Mouse (Mus musculus) gastrocnemius, adult 8-10 months (tissue): Measurements from ENCODE around the gene Eya4. TPM values are rescaled to one million over a fixed set of nuclear protein-coding genes. Genes with fewer than 3 reads are reported as not detected.

ENCODE experiments used
- DNase-seq, 2 experiments: peaks; one replicate each; pipeline ENCODE4 v3.0.0; 2022; ENCODE audit warnings: low spot score in 2 of 2
- total RNA-seq, 4 experiments: library from RNA; stranded (reverse); gene quantifications; 2 replicates each; pipeline ENCODE4 v1.2.4; 2022

Eya4 gene
- 10 to 100 TPM; 33.3 to 42.2 (median 39.5) TPM for total RNA-seq

- peak; percentile 14 to 45 for DNase-seq
These were observed at the start of gene Eya4 for GRCm38 (mm10) chr10:23350011-23350911. Gene Eya4, minus strand, starts transcription at chr10:23350786.

GRCm38 (mm10) chr10:23395399-23395798 is 44.8 kb upstream of the Eya4 start:
- DNase-seq = no peak

GRCm38 (mm10) chr10:23394556-23395245 is 44.1 kb upstream of the Eya4 start:
- no peak for DNase-seq

DNA sequence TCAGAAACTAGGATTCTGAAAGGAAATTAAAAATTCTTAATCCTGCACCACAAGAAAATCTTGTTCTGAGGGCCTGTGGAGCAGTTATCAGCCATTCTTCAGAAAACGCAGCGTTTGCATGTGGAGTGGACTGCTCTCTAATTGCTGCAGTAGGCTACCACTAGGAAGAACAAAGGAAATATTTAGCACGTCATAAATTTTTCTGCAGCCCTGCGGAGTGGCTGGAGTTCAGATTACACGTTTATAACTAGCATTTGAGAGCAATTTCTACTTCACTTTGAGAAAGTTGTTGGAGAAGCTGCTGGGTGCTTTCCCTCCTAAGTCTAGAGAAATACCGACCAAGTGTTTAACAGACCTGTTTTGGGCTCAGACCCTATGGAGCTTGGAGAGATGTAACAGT is 43.6 kb upstream of the Eya4 start:
- no peak for DNase-seq

DNA sequence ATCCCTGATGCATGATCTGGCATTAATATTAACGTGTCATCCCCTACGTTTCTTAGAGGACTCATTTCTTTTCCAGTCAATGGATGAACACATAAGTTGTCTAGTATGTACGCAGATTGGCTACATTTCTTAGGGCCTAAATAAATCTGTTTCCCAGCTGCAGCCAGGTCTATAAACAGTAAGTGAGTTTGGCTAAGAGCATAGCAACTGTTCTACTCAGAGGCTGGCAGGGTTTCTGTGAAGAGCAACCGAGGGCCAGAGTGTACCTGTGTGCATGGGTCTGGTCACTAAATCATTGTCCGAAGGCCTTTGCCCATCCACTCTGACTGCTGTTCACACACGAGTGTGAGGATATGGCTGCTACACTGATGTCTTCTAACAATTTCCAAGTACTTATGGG is 13.3 kb upstream of the Eya4 start:
- DNase-seq = no peak

DNA sequence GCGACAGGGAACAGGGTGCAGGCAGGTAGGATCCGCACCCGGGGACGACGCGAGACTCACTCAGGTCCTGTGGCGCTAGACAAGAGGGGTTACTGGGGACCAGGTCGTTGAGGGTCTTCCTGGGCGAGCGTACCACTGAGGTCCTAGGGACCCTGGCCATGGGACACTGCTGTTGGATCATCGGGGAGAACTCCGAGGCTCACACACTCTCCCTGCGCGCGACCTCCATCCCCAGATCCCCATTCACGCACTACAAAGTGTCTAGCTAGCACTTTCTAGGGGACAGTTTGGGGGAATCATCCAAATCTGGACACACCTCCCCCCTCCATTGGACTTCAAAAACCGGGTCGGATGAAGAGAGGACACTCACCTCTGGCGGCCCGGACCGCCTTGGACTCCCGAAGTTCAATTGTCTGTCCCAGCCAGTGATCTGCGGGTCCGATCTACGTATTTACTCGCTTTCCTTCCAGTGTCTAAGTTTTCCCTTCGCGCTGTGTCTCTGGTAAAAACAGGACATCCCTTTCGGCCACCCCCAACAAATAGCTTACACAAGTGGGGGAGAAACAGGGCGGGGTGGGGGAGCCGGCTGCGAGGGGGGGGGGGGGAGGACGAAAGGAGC is 1.1 kb downstream of the Eya4 start:
- peak in 1 of 2 experiments; percentile 8 for DNase-seq

GRCm38 (mm10) chr10:23348893-23349391 is 1.6 kb downstream of the Eya4 start:
- peak; percentile 16 to 19 for DNase-seq

- DNase-seq = peak; percentile 45
These were observed 2.3 kb downstream of the Eya4 start for GRCm38 (mm10) chr10:23348101-23348892.

DNA sequence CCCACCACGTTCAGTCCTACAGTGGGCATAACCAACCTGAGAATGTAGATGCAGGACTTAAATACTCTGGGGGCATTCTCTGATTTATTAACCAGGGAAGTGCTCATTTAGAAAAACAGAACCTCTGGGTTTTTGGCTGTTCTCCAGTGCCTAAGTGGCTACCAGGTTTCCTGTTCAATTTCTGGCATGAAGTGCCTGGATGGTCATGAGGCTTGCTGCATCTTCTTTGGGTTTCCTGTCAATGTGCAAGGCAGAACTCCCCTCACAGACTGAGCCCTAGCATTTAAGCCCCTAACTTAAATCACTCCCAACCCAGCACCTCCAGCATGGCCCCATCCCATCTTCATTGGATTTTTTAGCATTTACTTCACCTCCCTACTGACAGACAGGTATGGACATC is 13.3 kb downstream of the Eya4 start:
- no peak for DNase-seq

DNA sequence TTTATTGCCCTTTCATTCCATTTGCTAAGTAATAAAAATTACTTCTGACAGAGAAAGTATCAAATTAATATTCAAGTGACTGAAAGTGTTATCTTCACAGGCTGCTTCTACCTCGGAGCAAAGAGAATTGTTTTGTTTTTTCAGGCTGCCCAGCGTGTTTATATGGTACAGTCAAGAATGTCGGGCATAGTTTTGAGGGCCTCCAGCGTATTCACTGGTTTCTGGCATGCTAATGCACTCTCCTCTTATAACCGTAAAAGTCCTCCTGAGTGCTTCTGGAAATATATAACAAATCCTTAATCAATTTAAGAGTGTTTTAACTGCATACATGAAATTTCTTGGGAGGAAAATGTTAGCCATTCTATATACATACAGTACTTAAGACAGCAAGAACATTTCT is 17.8 kb downstream of the Eya4 start:
- DNase-seq = no peak

DNA sequence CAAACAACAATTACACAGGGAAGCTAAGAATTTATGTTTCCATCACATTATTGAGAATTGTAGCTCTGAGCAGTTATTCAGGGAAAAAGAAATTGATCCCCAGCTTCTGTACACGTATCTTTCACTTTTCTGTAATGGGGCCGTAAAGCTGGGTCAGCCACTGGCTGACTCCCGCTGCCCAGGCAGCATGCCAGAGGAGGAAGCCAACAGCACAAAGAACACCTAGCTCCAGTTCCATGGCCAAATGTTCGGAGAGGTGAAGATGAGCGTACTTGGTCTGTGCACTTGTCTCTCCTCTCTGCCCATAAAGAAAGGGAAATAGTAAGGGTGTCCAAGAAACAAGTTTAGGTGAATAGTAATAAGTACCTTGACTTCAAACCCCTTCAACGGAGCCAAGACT is 22.9 kb downstream of the Eya4 start:
- DNase-seq = peak; percentile 21 to 30

GRCm38 (mm10) chr10:23322275-23322674 is 28.3 kb downstream of the Eya4 start:
- DNase-seq = no peak

- DNase-seq = no peak
These were observed 55.0 kb downstream of the Eya4 start for GRCm38 (mm10) chr10:23295616-23296015.

- no peak for DNase-seq
These were observed 58.1 kb downstream of the Eya4 start for GRCm38 (mm10) chr10:23292495-23292894.

GRCm38 (mm10) chr10:23277371-23277770 is 73.2 kb downstream of the Eya4 start:
- no peak for DNase-seq

GRCm38 (mm10) chr10:23271050-23271621 is 79.5 kb downstream of the Eya4 start:
- no peak for DNase-seq

- DNase-seq = no peak
These were observed 80.1 kb downstream of the Eya4 start for GRCm38 (mm10) chr10:23270502-23270901.

DNA sequence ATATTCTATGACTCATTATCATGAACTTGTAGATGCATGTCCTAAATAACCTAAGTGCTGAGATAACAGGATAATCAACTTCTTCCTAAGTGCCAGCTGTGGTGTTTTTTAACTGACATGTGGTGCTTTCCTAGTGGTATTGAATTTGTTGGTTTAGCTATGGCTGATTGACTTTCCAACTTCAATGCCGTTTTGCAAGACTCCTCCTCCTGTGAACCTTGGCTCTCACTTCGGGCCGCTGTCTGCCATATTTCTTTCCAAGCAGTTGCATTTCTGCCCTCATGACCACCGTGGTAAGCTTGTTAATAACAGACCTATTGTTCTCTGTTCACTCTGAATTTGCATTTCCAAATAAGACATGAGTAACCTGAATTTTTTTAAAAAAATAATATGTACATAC is 98.4 kb downstream of the Eya4 start:
- DNase-seq = no peak

DNA sequence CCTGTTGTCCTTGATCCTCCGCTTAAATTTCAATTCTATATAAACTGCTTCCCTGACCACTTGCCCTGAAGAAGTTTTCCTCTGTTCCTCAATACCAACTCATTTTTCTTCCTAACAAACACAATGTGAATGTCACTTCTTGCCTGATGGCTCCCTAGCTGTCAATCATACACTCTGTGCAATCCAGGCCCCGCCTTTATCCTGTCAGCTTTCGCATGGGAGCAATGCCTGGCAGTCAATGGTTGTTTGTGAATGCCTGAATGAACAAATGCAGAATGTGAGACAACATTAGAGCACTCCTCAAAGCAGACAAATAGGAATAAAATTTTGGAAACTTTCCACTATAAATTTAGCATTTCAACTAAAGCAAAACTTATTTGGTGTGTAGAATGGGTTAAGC is 104.1 kb downstream of the Eya4 start:
- DNase-seq = no peak

- DNase-seq = peak; percentile 5 to 22
These were observed 113.7 kb downstream of the Eya4 start for GRCm38 (mm10) chr10:23236918-23237317.

DNA sequence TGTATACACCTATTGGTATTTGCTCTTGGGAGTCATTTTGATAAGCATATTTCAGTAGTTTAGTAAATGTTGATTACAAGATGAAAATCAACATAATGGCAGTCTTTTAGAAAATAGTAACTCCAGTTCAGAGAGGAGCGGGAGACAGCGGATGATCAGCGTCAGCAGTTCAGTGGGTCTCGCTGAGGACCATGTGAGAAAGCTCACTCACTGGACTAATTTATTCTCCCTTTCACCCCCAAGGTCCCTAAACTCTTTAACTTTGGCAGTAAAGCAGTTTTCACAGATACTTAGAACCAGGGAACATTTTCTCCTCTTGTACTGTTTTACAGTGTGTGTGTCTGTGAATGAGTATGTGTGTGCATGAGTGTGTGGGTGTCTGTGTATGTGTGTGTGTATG is 115.2 kb downstream of the Eya4 start:
- DNase-seq = no peak
